Mouse (Mus musculus): Measurements from ENCODE around the gene Tuba3b. TPM values are rescaled to one million over a fixed set of nuclear protein-coding genes. Genes with fewer than 3 reads are reported as not detected.

Gene Tuba3b
- polyA plus RNA-seq, 1 experiment from 2014 or later, result not detected

DNA sequence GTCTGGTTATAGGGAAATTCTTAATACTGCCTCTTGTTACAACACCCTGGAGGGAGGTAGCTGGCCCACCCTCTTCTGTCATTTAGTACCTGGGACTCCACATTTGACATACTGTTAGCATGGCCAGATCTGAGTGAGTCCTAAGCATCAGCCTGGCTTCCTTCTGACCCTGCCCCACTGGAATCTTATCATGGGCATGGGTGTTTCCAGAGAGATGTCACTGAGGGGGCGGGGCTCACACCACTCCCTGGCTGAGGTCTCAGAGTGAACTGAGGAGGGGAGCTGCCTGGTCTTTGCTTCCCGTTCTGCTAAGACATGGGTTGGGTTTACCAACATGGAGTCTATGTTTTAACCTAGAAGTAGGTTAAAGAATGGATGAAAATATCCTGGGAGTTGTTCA is 36.4 kb downstream of the Tuba3b start:
- no peak overlapping the region for H3K9ac ChIP-seq (ENCODE audit: low read length)
- H3K4me2 ChIP-seq (ENCODE audit: low read depth, severe bottlenecking), result no peak overlapping the region
- WGBS, result 59% methylated on average over 2 of the region's 2 CpGs
- H3K9me3 ChIP-seq (ENCODE audit: control insufficient read depth, low read length), result no peaks in the 10 kb centered on the region; the same call in 1 of the 2 replicates
- H3K36me3 ChIP-seq (ENCODE audit: control insufficient read depth, insufficient read depth, low read length), result no peaks in the 10 kb centered on the region
- no peaks in the 10 kb centered on the region for H3K4me1 ChIP-seq (ENCODE audit: control insufficient read depth, insufficient read depth, low read length)
- no peaks in the 10 kb centered on the region for H3K27me3 ChIP-seq (ENCODE audit: control insufficient read depth, insufficient read depth, low read length)
- no peak for ATAC-seq (ENCODE audit: insufficient number of reproducible peaks, low FRiP score, low TSS enrichment, low read depth)
- H3K27ac ChIP-seq (replicated peaks; ENCODE audit: low read depth, low read length), result no peak overlapping the region
- no peak for DNase-seq (ENCODE audit: low spot score)
- H3K4me3 ChIP-seq (ENCODE audit: low read depth, low read length), result no peak overlapping the region

- H3K4me1 ChIP-seq (ENCODE audit: control insufficient read depth, insufficient read depth, low read length), result no peaks in the 10 kb centered on the region
- no peak for DNase-seq (ENCODE audit: low spot score)
- H3K4me3 ChIP-seq (ENCODE audit: low read depth, low read length), result no peak overlapping the region
- no peaks in the 10 kb centered on the region for H3K36me3 ChIP-seq (ENCODE audit: control insufficient read depth, insufficient read depth, low read length)
- 77% methylated on average over 5 of the region's 5 CpGs for WGBS
- no peaks in the 10 kb centered on the region for H3K27me3 ChIP-seq (ENCODE audit: control insufficient read depth, insufficient read depth, low read length)
- H3K4me2 ChIP-seq (ENCODE audit: low read depth, severe bottlenecking), result no peak overlapping the region
- no peak for ATAC-seq (ENCODE audit: insufficient number of reproducible peaks, low FRiP score, low TSS enrichment, low read depth)
- no peak overlapping the region for H3K9ac ChIP-seq (ENCODE audit: low read length)
- no peak overlapping the region for H3K27ac ChIP-seq (replicated peaks; ENCODE audit: low read depth, low read length)
- no peaks in the 10 kb centered on the region; the same call in 1 of the 2 replicates for H3K9me3 ChIP-seq (ENCODE audit: control insufficient read depth, low read length)
Measured at GRCm38 (mm10) chr6:145652986-145653385, 37.4 kb downstream of the Tuba3b start.

DNA sequence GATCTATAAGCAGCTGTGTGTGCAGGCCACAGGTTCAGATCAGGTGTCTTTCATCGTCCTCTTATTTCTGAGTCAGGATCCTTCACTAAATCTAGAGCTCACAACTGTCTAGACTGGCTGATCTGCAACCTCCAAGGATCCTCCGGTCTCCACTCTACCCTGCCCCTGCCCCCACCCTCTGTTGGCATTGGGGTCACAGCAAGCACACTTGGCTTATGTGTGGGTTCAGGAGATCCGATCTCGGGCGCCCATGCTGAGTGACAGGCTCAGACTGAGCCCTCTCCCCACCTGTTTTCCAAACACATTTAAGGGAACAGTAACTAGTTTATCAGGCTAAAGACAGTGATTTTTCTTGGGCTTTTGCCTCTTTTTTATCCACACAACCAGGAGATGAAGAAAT is 38.1 kb downstream of the Tuba3b start:
- Histone ChIP-seq H3K27ac (replicated peaks; ENCODE audit: low read depth, low read length) (no peak overlapping the region), H3K4me1 (ENCODE audit: control insufficient read depth, insufficient read depth, low read length) (no peaks in the 10 kb centered on the region), H3K4me3 (ENCODE audit: low read depth, low read length) (no peak overlapping the region), H3K9ac (ENCODE audit: low read length) (no peak overlapping the region), H3K4me2 (ENCODE audit: low read depth, severe bottlenecking) (no peak overlapping the region), H3K36me3 (ENCODE audit: control insufficient read depth, insufficient read depth, low read length) (no peaks in the 10 kb centered on the region), H3K27me3 (ENCODE audit: control insufficient read depth, insufficient read depth, low read length) (no peaks in the 10 kb centered on the region), H3K9me3 (ENCODE audit: control insufficient read depth, low read length) (no peaks in the 10 kb centered on the region; the same call in 1 of the 2 replicates)
- no peak for DNase-seq (ENCODE audit: low spot score)
- ATAC-seq (ENCODE audit: insufficient number of reproducible peaks, low FRiP score, low TSS enrichment, low read depth), result no peak
- 91% methylated on average over 5 of the region's 5 CpGs for WGBS

DNA sequence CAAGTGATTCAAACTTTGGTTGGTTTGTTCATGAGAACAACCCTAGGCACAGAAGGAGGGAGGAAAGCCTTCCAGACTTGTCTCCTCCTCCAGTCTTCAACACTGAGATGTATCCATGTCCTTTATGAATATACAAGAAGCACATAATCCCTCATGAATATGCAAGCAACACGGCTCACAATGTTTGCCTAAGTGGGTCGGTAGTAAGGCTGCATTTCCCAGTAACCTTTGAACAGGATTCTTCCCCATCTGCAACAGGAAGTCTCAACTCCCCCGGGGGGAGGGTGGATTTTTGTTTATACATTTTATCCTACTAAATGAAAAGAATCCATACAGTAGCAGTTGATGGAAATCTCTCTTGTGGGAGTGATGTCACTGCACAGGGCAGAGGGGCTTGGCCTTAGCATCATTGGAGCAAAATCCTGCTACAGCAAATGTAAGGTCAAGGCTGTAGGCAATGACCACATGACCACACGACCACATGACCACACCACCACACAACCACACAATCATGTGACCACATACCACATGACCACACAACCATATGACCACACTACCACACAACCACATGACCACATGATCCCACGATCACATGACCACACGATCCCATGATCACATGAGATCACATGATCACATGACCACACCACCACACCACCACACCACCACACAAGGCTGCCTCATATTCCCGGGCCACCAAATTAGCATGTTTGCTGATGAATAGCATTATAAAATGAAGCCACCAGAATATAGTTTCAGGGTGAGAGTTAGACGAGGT is 38.7 kb downstream of the Tuba3b start:
- ATAC-seq (ENCODE audit: insufficient number of reproducible peaks, low FRiP score, low TSS enrichment, low read depth), result no peak
- Histone ChIP-seq H3K27me3 (ENCODE audit: control insufficient read depth, insufficient read depth, low read length) (no peaks in the 10 kb centered on the region), H3K4me1 (ENCODE audit: control insufficient read depth, insufficient read depth, low read length) (no peaks in the 10 kb centered on the region), H3K9ac (ENCODE audit: low read length) (no peak overlapping the region), H3K27ac (replicated peaks; ENCODE audit: low read depth, low read length) (no peak overlapping the region), H3K4me3 (ENCODE audit: low read depth, low read length) (no peak overlapping the region), H3K4me2 (ENCODE audit: low read depth, severe bottlenecking) (no peak overlapping the region), H3K9me3 (ENCODE audit: control insufficient read depth, low read length) (no peaks in the 10 kb centered on the region; the same call in 1 of the 2 replicates), H3K36me3 (ENCODE audit: control insufficient read depth, insufficient read depth, low read length) (no peaks in the 10 kb centered on the region)
- no peak for DNase-seq (ENCODE audit: low spot score)
- WGBS, result 92% methylated on average over 8 of the region's 8 CpGs

DNA sequence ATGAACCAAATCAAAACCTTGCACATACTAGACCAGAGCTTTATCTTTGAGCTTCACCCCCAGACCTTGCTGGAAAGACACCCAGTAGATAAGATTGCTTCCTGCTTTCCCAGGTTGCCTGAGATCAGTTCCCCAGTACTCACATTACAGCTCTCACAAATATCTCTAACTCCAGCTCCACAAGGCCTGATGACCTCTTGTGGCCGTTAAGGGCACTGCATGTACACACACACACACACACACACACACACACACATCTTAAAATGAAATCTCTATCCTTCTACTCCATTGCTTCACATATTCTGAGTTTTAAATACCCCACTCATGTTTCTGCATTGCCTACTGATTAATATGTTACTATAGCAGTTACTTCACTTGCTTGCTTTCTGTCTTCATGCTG is 40.1 kb downstream of the Tuba3b start:
- Histone ChIP-seq H3K9ac (ENCODE audit: low read length) (no peak overlapping the region), H3K4me2 (ENCODE audit: low read depth, severe bottlenecking) (no peak overlapping the region), H3K36me3 (ENCODE audit: control insufficient read depth, insufficient read depth, low read length) (no peaks in the 10 kb centered on the region), H3K4me1 (ENCODE audit: control insufficient read depth, insufficient read depth, low read length) (no peaks in the 10 kb centered on the region), H3K9me3 (ENCODE audit: control insufficient read depth, low read length) (no peaks in the 10 kb centered on the region; the same call in 1 of the 2 replicates), H3K4me3 (ENCODE audit: low read depth, low read length) (no peak overlapping the region), H3K27me3 (ENCODE audit: control insufficient read depth, insufficient read depth, low read length) (no peaks in the 10 kb centered on the region), H3K27ac (replicated peaks; ENCODE audit: low read depth, low read length) (no peak overlapping the region)
- ATAC-seq (ENCODE audit: insufficient number of reproducible peaks, low FRiP score, low TSS enrichment, low read depth) (no peak), DNase-seq (ENCODE audit: low spot score) (no peak)
- 88% methylated on average over 1 of the region's 1 CpGs for WGBS

- H3K9me3 ChIP-seq (ENCODE audit: control insufficient read depth, low read length), result no peaks in the 10 kb centered on the region; the same call in 1 of the 2 replicates
- no peaks in the 10 kb centered on the region for H3K27me3 ChIP-seq (ENCODE audit: control insufficient read depth, insufficient read depth, low read length)
- H3K4me3 ChIP-seq (ENCODE audit: low read depth, low read length), result no peak overlapping the region
- no peak overlapping the region for H3K27ac ChIP-seq (replicated peaks; ENCODE audit: low read depth, low read length)
- H3K4me2 ChIP-seq (ENCODE audit: low read depth, severe bottlenecking), result no peak overlapping the region
- H3K4me1 ChIP-seq (ENCODE audit: control insufficient read depth, insufficient read depth, low read length), result no peaks in the 10 kb centered on the region
- ATAC-seq (ENCODE audit: insufficient number of reproducible peaks, low FRiP score, low TSS enrichment, low read depth), result no peak
- WGBS, result 89% methylated on average over 15 of the region's 15 CpGs
- DNase-seq (ENCODE audit: low spot score), result no peak
- no peak overlapping the region for H3K9ac ChIP-seq (ENCODE audit: low read length)
- no peaks in the 10 kb centered on the region for H3K36me3 ChIP-seq (ENCODE audit: control insufficient read depth, insufficient read depth, low read length)
Measured at GRCm38 (mm10) chr6:145656740-145657591, 41.4 kb downstream of the Tuba3b start.

- Histone ChIP-seq H3K27me3 (ENCODE audit: control insufficient read depth, insufficient read depth, low read length) (no peaks in the 10 kb centered on the region), H3K9me3 (ENCODE audit: control insufficient read depth, low read length) (no peaks in the 10 kb centered on the region; the same call in 1 of the 2 replicates), H3K27ac (replicated peaks; ENCODE audit: low read depth, low read length) (no peak overlapping the region), H3K4me3 (ENCODE audit: low read depth, low read length) (no peak overlapping the region), H3K9ac (ENCODE audit: low read length) (no peak overlapping the region), H3K4me1 (ENCODE audit: control insufficient read depth, insufficient read depth, low read length) (peaks cover 4% of the 10 kb centered on the region; the same call in 1 of the 2 replicates), H3K4me2 (ENCODE audit: low read depth, severe bottlenecking) (no peak overlapping the region), H3K36me3 (ENCODE audit: control insufficient read depth, insufficient read depth, low read length) (no peaks in the 10 kb centered on the region)
- WGBS, result 81% methylated on average over 6 of the region's 6 CpGs
- ATAC-seq (ENCODE audit: insufficient number of reproducible peaks, low FRiP score, low TSS enrichment, low read depth) (no peak), DNase-seq (ENCODE audit: low spot score) (no peak)
Measured at GRCm38 (mm10) chr6:145659116-145659515, 43.6 kb downstream of the Tuba3b start.

- no peak for ATAC-seq (ENCODE audit: insufficient number of reproducible peaks, low FRiP score, low TSS enrichment, low read depth)
- Histone ChIP-seq H3K4me3 (ENCODE audit: low read depth, low read length) (no peak overlapping the region), H3K9me3 (ENCODE audit: control insufficient read depth, low read length) (no peaks in the 10 kb centered on the region), H3K4me1 (ENCODE audit: control insufficient read depth, insufficient read depth, low read length) (peaks cover 5% of the 10 kb centered on the region; the same call in 1 of the 2 replicates), H3K27me3 (ENCODE audit: control insufficient read depth, insufficient read depth, low read length) (no peaks in the 10 kb centered on the region), H3K9ac (ENCODE audit: low read length) (no peak overlapping the region), H3K27ac (replicated peaks; ENCODE audit: low read depth, low read length) (no peak overlapping the region), H3K36me3 (ENCODE audit: control insufficient read depth, insufficient read depth, low read length) (no peaks in the 10 kb centered on the region), H3K4me2 (ENCODE audit: low read depth, severe bottlenecking) (no peak overlapping the region)
- no peak for DNase-seq (ENCODE audit: low spot score)
- WGBS, result 76% methylated on average over 11 of the region's 11 CpGs
Measured at GRCm38 (mm10) chr6:145660943-145661342, 45.4 kb downstream of the Tuba3b start.
